Mouse (Mus musculus) midbrain, embryonic 13.5 days (tissue): ENCODE results near the gene P3h4. TPM values are rescaled to one million over a fixed set of nuclear protein-coding genes. Genes with fewer than 3 reads are reported as not detected.

Experiments used
- ATAC-seq: fragments of 200-750 bp; cut with Nextera tagmentation; 2 replicates; pipeline ENCODE4 v1.8.0; 2017; ENCODE audit warnings: mild to moderate bottlenecking, moderate TSS enrichment, moderate library complexity
- H3K27ac ChIP-seq: fragments of 300-500 bp; sonication (generic); 2 replicates; pipeline ENCODE4 v1.5.1; 2015; ENCODE audit warnings: inconsistent platforms, mild to moderate bottlenecking, moderate library complexity
- H3K27me3 ChIP-seq: fragments of 300-500 bp; sonication (generic); 2 replicates; pipeline ENCODE4 v1.6.1; 2015; ENCODE audit warnings: mild to moderate bottlenecking, inconsistent platforms
- H3K36me3 ChIP-seq: fragments of 300-500 bp; sonication (generic); 2 replicates; pipeline ENCODE4 v1.6.1; 2015; ENCODE audit warnings: mild to moderate bottlenecking, inconsistent platforms
- H3K4me1 ChIP-seq: fragments of 300-500 bp; sonication (generic); replicated peaks from 2 replicates; pipeline ENCODE4 v1.6.1; 2015; ENCODE audit warnings: inconsistent platforms
- H3K4me2 ChIP-seq: fragments of 300-500 bp; sonication (generic); replicated peaks from 2 replicates; pipeline ENCODE4 v1.6.1; 2015; ENCODE audit warnings: moderate library complexity, mild to moderate bottlenecking, inconsistent platforms
- H3K4me3 ChIP-seq: fragments of 300-500 bp; sonication (generic); replicated peaks from 2 replicates; pipeline ENCODE4 v1.5.1; 2015; ENCODE audit warnings: mild to moderate bottlenecking, inconsistent platforms
- H3K9ac ChIP-seq: fragments of 300-500 bp; sonication (generic); replicated peaks from 2 replicates; pipeline ENCODE4 v1.6.1; 2015; ENCODE audit warnings: mild to moderate bottlenecking, inconsistent platforms
- H3K9me3 ChIP-seq: fragments of 300-500 bp; sonication (generic); 2 replicates; pipeline ENCODE4 v1.6.1; 2016; ENCODE audit warnings: mild to moderate bottlenecking, inconsistent platforms
- WGBS: fragments of 180-500 bp; shearing (Covaris S2); methylation state at CpG from one replicate; pipeline ENCODE4 v1.1.7; 2015; 5-methylcytosine and 5-hydroxymethylcytosine counted together
- polyA plus RNA-seq: library from polyadenylated mRNA; unstranded; fragments of >200 nt; fragmentation: Nextera tagmentation; extraction: Ambion mirVana; gene quantifications from 2 replicates; pipeline ENCODE4 v1.2.1, GENCODE M21; 2015

The P3h4 gene
- polyA plus RNA-seq, 1 experiment from 2014 or later = 16.8 TPM

DNA sequence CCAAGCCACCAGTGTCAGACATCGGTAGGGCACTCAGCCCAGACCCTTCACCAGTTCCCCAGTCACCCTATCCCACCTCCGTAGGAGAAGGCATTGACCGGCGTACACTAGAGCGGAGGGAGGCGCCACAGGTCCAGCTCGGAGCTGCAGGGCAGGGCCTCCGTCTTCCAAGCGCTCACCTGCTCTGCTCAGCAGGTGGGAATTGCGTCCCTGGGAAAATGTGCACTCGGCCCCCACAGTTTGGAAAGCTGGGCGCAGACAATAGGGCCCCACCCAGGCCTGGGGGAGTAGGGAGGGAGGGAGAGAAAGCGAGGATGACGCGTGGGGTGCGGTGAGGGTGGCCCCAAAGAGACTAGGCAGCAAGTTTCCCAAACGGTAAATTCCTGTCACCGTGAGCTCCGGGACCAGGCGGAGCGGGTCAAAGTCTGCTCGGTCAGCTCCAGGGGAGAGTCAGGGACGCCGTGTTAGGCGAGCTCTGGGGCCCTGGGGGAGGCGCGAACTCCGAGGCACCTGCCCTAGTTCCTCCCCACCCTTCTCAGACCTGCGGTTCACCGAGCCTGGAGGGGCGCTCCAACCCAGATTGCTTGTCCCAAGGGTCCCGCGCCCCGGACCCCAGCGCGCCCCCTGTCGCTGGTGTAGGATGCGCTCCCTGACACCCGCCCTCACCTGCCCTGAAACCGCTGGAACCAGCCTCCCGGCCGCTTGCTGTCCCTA is 17.6 kb downstream of the P3h4 start:
- peak; percentile 43 for ATAC-seq
- peak overlapping the region; percentile 75 for H3K27ac ChIP-seq
- H3K9me3 ChIP-seq = no peaks in the 10 kb centered on the region
- H3K9ac ChIP-seq = peak overlapping the region; percentile 79
- peak overlapping the region; percentile 65 for H3K4me2 ChIP-seq
- H3K4me3 ChIP-seq = peak overlapping the region; percentile 77
- H3K27me3 ChIP-seq = peaks cover 21% of the 10 kb centered on the region
- no peaks in the 10 kb centered on the region for H3K36me3 ChIP-seq
- WGBS = 3% methylated on average over 32 of the region's 42 CpGs
- peaks cover 23% of the 10 kb centered on the region for H3K4me1 ChIP-seq

DNA sequence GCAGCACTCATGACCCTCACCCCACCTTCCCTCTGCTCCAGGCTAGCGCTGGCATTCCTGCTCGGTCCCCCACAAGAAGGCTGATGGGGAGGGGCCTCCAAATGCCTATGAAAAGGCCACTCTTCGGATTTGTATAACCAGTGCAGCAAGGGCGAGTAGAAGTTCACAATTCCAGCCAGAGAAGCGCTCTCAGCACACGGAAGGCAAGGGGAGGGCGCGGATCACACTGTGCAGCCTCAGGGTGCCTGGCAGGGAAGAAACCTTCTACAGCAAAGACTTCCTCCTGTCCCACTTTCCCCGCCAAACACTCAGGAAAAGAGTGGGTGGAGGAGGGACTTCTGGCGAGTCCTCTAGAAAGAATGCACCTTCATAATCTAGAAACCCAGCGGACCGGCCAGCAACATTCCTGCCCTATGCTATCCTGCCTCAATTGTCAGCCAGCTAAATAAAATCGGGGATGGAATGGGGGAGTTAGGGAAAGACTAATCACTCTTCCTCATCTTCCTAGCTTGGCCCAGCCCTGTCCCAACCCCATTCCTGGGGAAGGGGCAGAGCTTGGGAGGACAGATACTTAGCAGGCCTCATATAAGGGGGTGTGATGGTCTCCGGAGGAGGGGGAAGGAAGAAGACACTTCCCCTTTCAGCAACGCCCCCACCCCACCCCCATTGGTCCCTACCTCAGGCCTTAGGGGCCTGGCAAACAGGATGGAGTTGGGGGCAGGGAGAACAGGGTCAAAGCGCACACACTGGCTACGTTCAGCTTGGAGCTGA is 18.6 kb downstream of the P3h4 start:
- H3K27ac ChIP-seq = no peak overlapping the region
- WGBS = 28% methylated on average over 17 of the region's 17 CpGs
- H3K36me3 ChIP-seq = no peaks in the 10 kb centered on the region
- peaks cover 21% of the 10 kb centered on the region for H3K27me3 ChIP-seq
- no peaks in the 10 kb centered on the region for H3K9me3 ChIP-seq
- H3K4me2 ChIP-seq = peak overlapping the region; percentile 65
- peaks cover 27% of the 10 kb centered on the region for H3K4me1 ChIP-seq
- no peak for ATAC-seq
- peak overlapping the region; percentile 79 for H3K9ac ChIP-seq
- peak overlapping the region; percentile 77 for H3K4me3 ChIP-seq

DNA sequence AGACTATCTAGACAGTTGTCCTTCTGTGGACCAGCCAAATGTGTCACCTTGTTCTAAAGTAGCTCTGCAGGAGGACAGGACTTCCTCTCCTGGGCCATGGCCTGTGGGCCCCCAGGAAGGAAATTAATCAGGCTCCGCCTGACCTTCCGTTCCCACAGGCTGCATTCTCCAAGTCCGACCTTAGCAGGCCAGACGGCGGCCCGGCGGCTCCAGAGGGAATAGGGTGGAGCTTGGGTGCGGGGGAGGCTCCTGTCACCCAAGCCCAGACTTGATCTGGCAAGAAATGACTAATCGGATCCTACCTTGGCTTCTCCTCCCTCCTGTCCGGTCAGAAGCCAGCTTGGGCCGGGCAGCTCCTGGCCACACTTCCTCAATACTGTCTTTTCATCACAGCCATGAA is 19.4 kb downstream of the P3h4 start:
- H3K36me3 ChIP-seq = no peaks in the 10 kb centered on the region
- H3K27ac ChIP-seq = no peak overlapping the region
- WGBS = 44% methylated on average over 11 of the region's 11 CpGs
- H3K9me3 ChIP-seq = no peaks in the 10 kb centered on the region
- ATAC-seq = no peak
- no peak overlapping the region; the same call in 1 of the 2 replicates for H3K9ac ChIP-seq
- H3K4me1 ChIP-seq = peaks cover 36% of the 10 kb centered on the region
- H3K4me2 ChIP-seq = peak overlapping the region; percentile 65
- peaks cover 21% of the 10 kb centered on the region for H3K27me3 ChIP-seq
- peak overlapping the region; percentile 77 for H3K4me3 ChIP-seq

DNA sequence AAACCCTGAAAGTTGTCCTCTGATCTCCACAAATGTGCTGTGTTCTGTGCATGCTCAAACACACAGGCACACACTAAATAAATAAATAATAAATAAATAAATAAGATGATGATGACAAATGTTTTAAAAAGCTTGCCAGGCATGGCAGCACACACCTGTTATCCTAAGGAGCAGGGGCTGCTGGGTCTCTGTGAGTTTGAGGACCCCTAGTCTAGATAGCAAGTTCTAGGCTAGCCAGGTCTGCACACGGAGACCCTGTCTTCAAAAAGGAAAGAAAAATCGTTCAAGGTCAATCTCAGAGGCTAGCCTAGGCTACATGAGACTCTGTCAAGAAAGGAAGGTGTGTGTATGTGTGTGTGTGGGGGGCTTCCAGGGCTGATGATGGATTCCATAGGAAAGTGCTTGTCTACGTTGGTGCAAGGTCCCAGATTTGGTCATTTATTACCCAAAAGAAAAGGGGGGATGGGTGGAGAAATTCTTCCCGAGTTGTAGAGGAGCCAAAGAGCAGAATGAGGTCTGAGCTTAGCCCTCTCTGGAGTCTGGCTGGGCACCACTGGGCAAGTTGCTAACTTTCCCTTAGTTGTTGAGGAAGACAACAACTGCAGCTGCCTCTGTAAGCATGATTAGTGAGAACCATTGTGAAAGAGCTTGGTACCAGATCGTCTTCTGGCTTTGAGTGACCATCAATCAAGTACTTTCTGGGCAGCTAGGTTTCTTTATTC is 20.1 kb downstream of the P3h4 start:
- no peaks in the 10 kb centered on the region for H3K36me3 ChIP-seq
- H3K4me1 ChIP-seq = peaks cover 42% of the 10 kb centered on the region
- ATAC-seq = no peak
- 83% methylated on average over 5 of the region's 5 CpGs for WGBS
- peak overlapping the region; percentile 65; the same call in 1 of the 2 replicates for H3K4me2 ChIP-seq
- H3K4me3 ChIP-seq = no peak overlapping the region
- H3K9me3 ChIP-seq = no peaks in the 10 kb centered on the region
- no peak overlapping the region for H3K27ac ChIP-seq
- H3K27me3 ChIP-seq = peaks cover 21% of the 10 kb centered on the region
- H3K9ac ChIP-seq = no peak overlapping the region

DNA sequence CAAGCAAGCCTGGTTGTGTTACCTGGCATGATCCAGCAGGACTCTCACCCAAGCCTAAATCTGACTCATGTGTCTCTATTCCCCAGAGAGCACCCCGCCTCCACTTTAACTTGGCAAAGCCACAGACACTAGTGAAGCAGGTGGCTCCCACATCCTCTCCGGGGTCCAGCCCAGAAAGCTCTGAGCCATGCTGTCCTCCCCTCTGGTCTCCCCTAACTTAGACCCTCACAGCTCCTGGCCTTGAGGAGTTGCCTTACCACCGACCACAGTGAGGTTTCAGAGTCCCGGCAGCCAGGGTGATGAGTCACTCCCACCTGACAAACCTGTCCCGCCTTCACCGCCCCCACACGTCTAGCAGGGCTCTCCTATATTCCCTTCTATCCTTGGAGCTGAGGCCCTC is 20.9 kb downstream of the P3h4 start:
- WGBS = 82% methylated on average over 7 of the region's 7 CpGs
- Histone ChIP-seq H3K27me3 (peaks cover 21% of the 10 kb centered on the region), H3K4me2 (no peak overlapping the region), H3K9me3 (no peaks in the 10 kb centered on the region), H3K4me3 (no peak overlapping the region), H3K9ac (no peak overlapping the region), H3K36me3 (no peaks in the 10 kb centered on the region), H3K4me1 (peaks cover 42% of the 10 kb centered on the region), H3K27ac (no peak overlapping the region)
- ATAC-seq = no peak

DNA sequence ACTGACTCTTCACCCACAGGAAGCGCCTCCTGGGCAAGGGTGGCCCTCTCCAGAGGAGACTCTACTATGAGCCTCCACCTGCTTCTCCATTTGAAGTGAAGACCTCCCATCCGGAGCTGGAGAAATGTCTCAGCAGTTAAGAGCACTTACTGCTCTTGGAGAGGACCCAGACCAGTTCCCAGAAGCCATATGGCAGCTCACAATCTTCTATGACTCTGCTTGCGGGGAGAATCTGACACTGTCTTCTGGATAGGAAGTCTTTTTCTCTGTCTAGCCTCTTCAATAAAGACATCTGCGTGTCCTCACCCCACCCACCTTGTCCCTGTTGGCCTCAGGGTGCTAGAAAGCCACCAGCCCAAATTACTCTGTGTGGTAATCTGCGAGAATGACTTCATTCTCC is 21.7 kb downstream of the P3h4 start:
- peaks cover 49% of the 10 kb centered on the region for H3K4me1 ChIP-seq

DNA sequence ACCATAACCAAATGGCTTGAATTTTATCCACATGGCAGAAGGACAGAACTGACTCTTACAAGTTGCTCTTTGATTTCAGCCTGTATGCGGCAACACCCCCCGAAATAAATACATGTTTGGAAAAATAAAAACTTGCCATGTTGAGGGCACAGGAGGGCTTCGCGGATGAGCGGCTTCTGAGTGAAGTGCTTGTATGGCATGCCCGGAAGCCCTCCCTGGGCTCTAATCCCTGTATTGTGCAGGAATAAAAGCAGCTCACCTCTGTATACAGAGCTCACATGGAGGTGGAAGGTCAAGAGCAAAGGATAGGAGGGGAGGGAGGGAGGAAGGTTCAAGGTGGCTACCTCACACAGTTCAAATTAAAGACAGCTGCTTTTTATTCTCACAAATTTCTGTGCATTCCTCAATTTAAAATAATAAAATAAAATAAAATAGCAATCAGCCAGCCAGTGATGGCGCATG is 22.7 kb downstream of the P3h4 start:
- Histone ChIP-seq H3K4me3 (no peak overlapping the region), H3K4me1 (peaks cover 47% of the 10 kb centered on the region), H3K27ac (no peak overlapping the region), H3K9ac (no peak overlapping the region), H3K4me2 (no peak overlapping the region), H3K27me3 (peaks cover 19% of the 10 kb centered on the region), H3K36me3 (no peaks in the 10 kb centered on the region), H3K9me3 (no peaks in the 10 kb centered on the region)
- ATAC-seq = no peak
- 67% methylated on average over 7 of the region's 7 CpGs for WGBS

More for the DNA sequence above, 21.7 kb downstream of the P3h4 start:
- Histone ChIP-seq H3K4me3 (no peak overlapping the region), H3K9me3 (no peaks in the 10 kb centered on the region), H3K27ac (no peak overlapping the region), H3K9ac (no peak overlapping the region), H3K4me2 (no peak overlapping the region), H3K27me3 (peaks cover 21% of the 10 kb centered on the region), H3K36me3 (no peaks in the 10 kb centered on the region)
- no peak for ATAC-seq
- WGBS = 79% methylated on average over 5 of the region's 5 CpGs

DNA sequence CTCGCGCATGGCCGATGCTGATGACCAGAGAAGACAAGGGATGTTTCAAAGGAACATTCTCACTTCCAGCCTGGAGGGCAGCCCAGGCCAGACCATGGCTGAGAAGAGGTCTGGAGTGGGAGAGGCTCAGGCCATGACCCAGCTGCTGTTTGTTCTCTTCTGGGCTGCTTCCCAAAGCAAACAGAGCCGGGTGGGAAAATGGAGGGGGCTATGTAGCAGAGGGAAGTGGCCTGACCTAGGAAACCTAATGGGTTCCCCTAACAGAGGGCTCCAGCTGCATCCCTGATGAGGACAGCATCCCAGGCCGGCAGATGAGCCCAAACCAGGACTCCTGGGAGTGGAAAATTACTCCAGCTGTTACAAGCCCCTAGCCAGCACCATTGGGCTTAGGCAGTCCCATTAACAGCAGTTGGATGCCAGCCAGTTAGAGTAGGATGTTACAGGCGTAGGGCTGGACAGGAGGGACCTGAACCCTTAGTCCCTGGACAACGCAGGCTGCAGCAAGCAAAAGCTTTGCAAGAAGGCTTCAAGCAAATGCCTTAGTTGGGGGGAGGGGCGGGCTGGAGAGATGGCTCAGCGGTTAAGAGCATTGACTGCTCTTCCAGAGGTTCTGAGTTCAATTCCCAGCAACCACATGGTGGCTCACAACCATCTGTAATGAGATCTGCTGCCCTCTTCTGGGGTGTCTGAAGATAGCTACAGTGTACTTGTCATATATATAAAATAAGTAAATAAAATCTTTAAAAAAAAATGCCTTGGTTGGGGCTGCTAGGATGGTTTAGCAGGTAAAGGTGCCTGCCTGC is 23.4 kb downstream of the P3h4 start:
- no peaks in the 10 kb centered on the region for H3K9me3 ChIP-seq
- no peak overlapping the region for H3K9ac ChIP-seq
- 0 out of 2 replicates have a peak overlapping the region, but pooled peaks have one; percentile 51 for H3K27ac ChIP-seq
- 67% methylated on average over 9 of the region's 9 CpGs for WGBS
- peak; percentile 55; the same call in 1 of the 2 replicates for ATAC-seq
- 0 out of 2 replicates have a peak, but pooled peaks cover under 1% of the 10 kb centered on the region for H3K36me3 ChIP-seq
- H3K4me1 ChIP-seq = peaks cover 40% of the 10 kb centered on the region
- peaks cover 13% of the 10 kb centered on the region for H3K27me3 ChIP-seq
- no peak overlapping the region for H3K4me3 ChIP-seq
- H3K4me2 ChIP-seq = no peak overlapping the region

DNA sequence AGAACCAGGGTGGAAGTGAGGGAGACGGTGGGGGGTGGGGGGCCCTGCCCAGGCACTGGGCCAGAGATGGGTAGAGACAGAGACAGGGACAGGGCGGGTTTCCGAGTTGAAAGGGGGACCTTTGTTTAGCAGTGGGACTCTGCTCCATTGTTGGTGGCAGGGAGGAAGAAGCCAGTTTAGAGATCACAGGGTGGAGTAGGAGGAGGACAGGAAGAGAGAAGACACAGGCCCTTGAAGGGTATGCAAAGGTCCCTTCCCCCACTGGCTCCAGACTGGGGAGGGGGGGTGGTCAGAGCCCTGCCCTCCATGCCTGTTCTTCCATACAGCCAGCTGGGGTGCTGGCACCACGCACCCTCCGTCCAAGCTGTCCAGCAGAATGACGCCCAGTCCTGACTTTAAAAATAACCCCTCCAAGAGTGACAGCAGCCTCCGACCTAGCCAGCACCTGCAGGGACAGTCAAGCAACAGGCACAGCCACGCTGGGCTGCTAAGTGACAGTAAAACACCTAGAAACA is 24.6 kb downstream of the P3h4 start:
- peaks cover 27% of the 10 kb centered on the region for H3K4me1 ChIP-seq
- H3K4me3 ChIP-seq = no peak overlapping the region
- no peak for ATAC-seq
- no peak overlapping the region for H3K9ac ChIP-seq
- H3K9me3 ChIP-seq = no peaks in the 10 kb centered on the region
- no peak overlapping the region for H3K4me2 ChIP-seq
- peaks cover under 1% of the 10 kb centered on the region; the same call in 1 of the 2 replicates for H3K27me3 ChIP-seq
- peak overlapping the region; percentile 51; the same call in 1 of the 2 replicates for H3K27ac ChIP-seq
- WGBS = 44% methylated on average over 8 of the region's 8 CpGs
- peaks cover 13% of the 10 kb centered on the region for H3K36me3 ChIP-seq

DNA sequence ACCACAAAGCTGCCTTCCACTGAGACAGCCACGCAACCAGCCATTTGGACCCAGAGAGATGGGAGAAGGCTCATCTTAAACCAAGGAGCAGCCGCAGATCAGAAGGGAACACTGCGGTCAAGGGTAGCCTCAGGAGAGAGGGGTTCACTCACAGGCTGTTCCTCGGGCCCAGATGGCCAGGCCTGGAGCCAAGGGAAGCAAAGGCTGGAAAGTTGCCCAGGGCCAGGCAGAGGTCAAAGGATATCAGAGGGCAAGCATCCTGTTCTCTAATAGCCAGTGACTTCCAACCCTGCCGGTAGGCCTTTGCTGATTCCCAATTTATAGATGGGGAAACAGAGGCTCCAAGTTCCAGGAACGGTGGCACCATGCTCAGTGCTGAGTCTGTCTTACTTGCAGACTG is 26.0 kb downstream of the P3h4 start:
- Histone ChIP-seq H3K36me3 (peaks cover 27% of the 10 kb centered on the region), H3K9me3 (no peaks in the 10 kb centered on the region), H3K27me3 (no peaks in the 10 kb centered on the region), H3K4me3 (no peak overlapping the region), H3K4me2 (no peak overlapping the region), H3K4me1 (peaks cover 27% of the 10 kb centered on the region), H3K9ac (no peak overlapping the region), H3K27ac (no peak overlapping the region)
- WGBS = 96% methylated on average over 6 of the region's 6 CpGs
- no peak for ATAC-seq
